Mouse (Mus musculus) frontal cortex, adult (tissue): Measurements from ENCODE around the gene Phactr3.

Experiments used
- ATAC-seq: cut with Nextera tagmentation; 2 replicates; pipeline ENCODE4 v1.9.2; 2017; ENCODE audit warnings: mild to moderate bottlenecking, moderate library complexity, mixed read lengths; ENCODE audit not compliant: low TSS enrichment

The Phactr3 gene

GRCm38 (mm10) chr2:178257117-178257825 is 138.5 kb downstream of the Phactr3 start:
- no peak for ATAC-seq

- ATAC-seq, result no peak
Measured at GRCm38 (mm10) chr2:178257986-178258555, 139.3 kb downstream of the Phactr3 start.

- ATAC-seq, result 0 out of 2 replicates have a peak, but pooled peaks have one; percentile 1
Measured at GRCm38 (mm10) chr2:178263055-178263454, 144.3 kb downstream of the Phactr3 start.

- ATAC-seq, result peak; percentile 61
Measured at GRCm38 (mm10) chr2:178264389-178264788, 145.6 kb downstream of the Phactr3 start.

GRCm38 (mm10) chr2:178265454-178265853 is 146.7 kb downstream of the Phactr3 start:
- peak; percentile 60 for ATAC-seq

- ATAC-seq, result no peak
Measured at GRCm38 (mm10) chr2:178270794-178271193, 152.0 kb downstream of the Phactr3 start.

- peak; percentile 56 for ATAC-seq
Measured at GRCm38 (mm10) chr2:178272350-178272749, 153.6 kb downstream of the Phactr3 start.

- ATAC-seq, result 0 out of 2 replicates have a peak, but pooled peaks have one; percentile 39
Measured at GRCm38 (mm10) chr2:178274126-178274525, 155.4 kb downstream of the Phactr3 start.

- no peak for ATAC-seq
Measured at GRCm38 (mm10) chr2:178277206-178277605, 158.4 kb downstream of the Phactr3 start.

- peak; percentile 22; the same call in 1 of the 2 replicates for ATAC-seq
Measured at GRCm38 (mm10) chr2:178281183-178281582, 162.4 kb downstream of the Phactr3 start.

- ATAC-seq, result 0 out of 2 replicates have a peak, but pooled peaks have one; percentile 39
Measured at GRCm38 (mm10) chr2:178287285-178287684, 168.5 kb downstream of the Phactr3 start.

- ATAC-seq, result no peak
Measured at GRCm38 (mm10) chr2:178288666-178289065, 169.9 kb downstream of the Phactr3 start.

GRCm38 (mm10) chr2:178303453-178304187 is 184.8 kb downstream of the Phactr3 start:
- peak; percentile 51 for ATAC-seq

GRCm38 (mm10) chr2:178304188-178304529 is 185.4 kb downstream of the Phactr3 start:
- no peak for ATAC-seq

- peak; percentile 66 for ATAC-seq
Measured at GRCm38 (mm10) chr2:178304669-178305068, 185.9 kb downstream of the Phactr3 start.

- ATAC-seq, result no peak
Measured at GRCm38 (mm10) chr2:178313539-178313938, 194.8 kb downstream of the Phactr3 start.

GRCm38 (mm10) chr2:178316281-178316680 is 197.5 kb downstream of the Phactr3 start:
- no peak for ATAC-seq

- ATAC-seq, result no peak
Measured at GRCm38 (mm10) chr2:178319766-178320165, 201.0 kb downstream of the Phactr3 start.

- peak; percentile 88 for ATAC-seq
Measured at GRCm38 (mm10) chr2:178321271-178321670, 202.5 kb downstream of the Phactr3 start.

- no peak for ATAC-seq
Measured at GRCm38 (mm10) chr2:178324410-178324809, 205.6 kb downstream of the Phactr3 start.

GRCm38 (mm10) chr2:178324818-178325217 is 206.0 kb downstream of the Phactr3 start:
- no peak for ATAC-seq

GRCm38 (mm10) chr2:178326067-178326466 is 207.3 kb downstream of the Phactr3 start:
- ATAC-seq, result no peak
